Mouse (Mus musculus): ENCODE results near the gene Foxred2. TPM values are rescaled to one million over a fixed set of nuclear protein-coding genes. Genes with fewer than 3 reads are reported as not detected.

The Foxred2 gene
- polyA plus RNA-seq, 2 experiments: 5.6 to 9.6 TPM

GRCm38 (mm10) chr15:77919441-77919840 is 37.1 kb downstream of the Foxred2 start:
- Histone ChIP-seq H3K9me3 (ENCODE audit: control insufficient read depth, low read length) (no peaks in the 10 kb centered on the region), H3K9ac (ENCODE audit: low read depth, low read length, severe bottlenecking) (no peak overlapping the region), H3K27me3 (ENCODE audit: control insufficient read depth, insufficient read depth, low read length) (no peaks in the 10 kb centered on the region), H3K36me3 (ENCODE audit: control insufficient read depth, insufficient read depth, low read length) (peaks cover 88% of the 10 kb centered on the region), H3K4me2 (replicated peaks; ENCODE audit: low read depth, low read length, severe bottlenecking) (no peak overlapping the region), H3K4me1 (ENCODE audit: control insufficient read depth, insufficient read depth, low read length) (no peaks in the 10 kb centered on the region), H3K27ac (replicated peaks; ENCODE audit: low read depth, low read length) (no peak overlapping the region), H3K4me3 (replicated peaks; ENCODE audit: low read length) (no peak overlapping the region)
- WGBS: 94% methylated on average over 10 of the region's 12 CpGs
- DNase-seq (ENCODE audit: low spot score) (no peak), ATAC-seq (ENCODE audit: low FRiP score, low read depth) (no peak)
- no peak for TF ChIP-seq POLR2A (IDR thresholded peaks at IDR 0.05; ENCODE audit: borderline replicate concordance, extremely low read depth, insufficient read depth, insufficient read length)

GRCm38 (mm10) chr15:77916851-77917544 is 39.5 kb downstream of the Foxred2 start:
- WGBS: 41% methylated on average over 8 of the region's 8 CpGs
- 0 out of 2 replicates have a peak, but pooled peaks have one; percentile 13 for ATAC-seq (ENCODE audit: low FRiP score, low read depth)
- Histone ChIP-seq H3K9ac (ENCODE audit: low read depth, low read length, severe bottlenecking) (no peak overlapping the region), H3K4me1 (ENCODE audit: control insufficient read depth, insufficient read depth, low read length) (no peaks in the 10 kb centered on the region), H3K4me2 (replicated peaks; ENCODE audit: low read depth, low read length, severe bottlenecking) (no peak overlapping the region), H3K4me3 (replicated peaks; ENCODE audit: low read length) (no peak overlapping the region), H3K9me3 (ENCODE audit: control insufficient read depth, low read length) (no peaks in the 10 kb centered on the region), H3K27ac (replicated peaks; ENCODE audit: low read depth, low read length) (no peak overlapping the region), H3K36me3 (ENCODE audit: control insufficient read depth, insufficient read depth, low read length) (peaks cover 70% of the 10 kb centered on the region), H3K27me3 (ENCODE audit: control insufficient read depth, insufficient read depth, low read length) (no peaks in the 10 kb centered on the region)
- DNase-seq (ENCODE audit: low spot score): peak; percentile 89
- no peak for TF ChIP-seq POLR2A (IDR thresholded peaks at IDR 0.05; ENCODE audit: borderline replicate concordance, extremely low read depth, insufficient read depth, insufficient read length)

- H3K9me3 ChIP-seq (ENCODE audit: control insufficient read depth, low read length): no peaks in the 10 kb centered on the region
- H3K4me1 ChIP-seq (ENCODE audit: control insufficient read depth, insufficient read depth, low read length): no peaks in the 10 kb centered on the region
- H3K4me3 ChIP-seq (replicated peaks; ENCODE audit: low read length): no peak overlapping the region
- no peak for DNase-seq (ENCODE audit: low spot score)
- H3K27me3 ChIP-seq (ENCODE audit: control insufficient read depth, insufficient read depth, low read length): no peaks in the 10 kb centered on the region
- 87% methylated on average over 4 of the region's 4 CpGs for WGBS
- no peak for TF ChIP-seq POLR2A (IDR thresholded peaks at IDR 0.05; ENCODE audit: borderline replicate concordance, extremely low read depth, insufficient read depth, insufficient read length)
- peaks cover 54% of the 10 kb centered on the region for H3K36me3 ChIP-seq (ENCODE audit: control insufficient read depth, insufficient read depth, low read length)
- H3K27ac ChIP-seq (replicated peaks; ENCODE audit: low read depth, low read length): no peak overlapping the region
- no peak for ATAC-seq (ENCODE audit: low FRiP score, low read depth)
- no peak overlapping the region for H3K9ac ChIP-seq (ENCODE audit: low read depth, low read length, severe bottlenecking)
- H3K4me2 ChIP-seq (replicated peaks; ENCODE audit: low read depth, low read length, severe bottlenecking): no peak overlapping the region
Measured at GRCm38 (mm10) chr15:77915287-77915686, 41.2 kb downstream of the Foxred2 start.

GRCm38 (mm10) chr15:77914507-77914906 is 42.0 kb downstream of the Foxred2 start:
- H3K27ac ChIP-seq (replicated peaks; ENCODE audit: low read depth, low read length): no peak overlapping the region
- ATAC-seq (ENCODE audit: low FRiP score, low read depth) (no peak), DNase-seq (ENCODE audit: low spot score) (no peak)
- no peaks in the 10 kb centered on the region for H3K27me3 ChIP-seq (ENCODE audit: control insufficient read depth, insufficient read depth, low read length)
- WGBS: 93% methylated on average over 3 of the region's 3 CpGs
- H3K36me3 ChIP-seq (ENCODE audit: control insufficient read depth, insufficient read depth, low read length): peaks cover 47% of the 10 kb centered on the region
- H3K9ac ChIP-seq (ENCODE audit: low read depth, low read length, severe bottlenecking): no peak overlapping the region
- no peaks in the 10 kb centered on the region for H3K9me3 ChIP-seq (ENCODE audit: control insufficient read depth, low read length)
- TF ChIP-seq POLR2A (IDR thresholded peaks at IDR 0.05; ENCODE audit: borderline replicate concordance, extremely low read depth, insufficient read depth, insufficient read length): no peak
- no peaks in the 10 kb centered on the region for H3K4me1 ChIP-seq (ENCODE audit: control insufficient read depth, insufficient read depth, low read length)
- no peak overlapping the region for H3K4me3 ChIP-seq (replicated peaks; ENCODE audit: low read length)
- H3K4me2 ChIP-seq (replicated peaks; ENCODE audit: low read depth, low read length, severe bottlenecking): no peak overlapping the region

GRCm38 (mm10) chr15:77913054-77913453 is 43.5 kb downstream of the Foxred2 start:
- WGBS: 84% methylated on average over 8 of the region's 8 CpGs
- H3K4me3 ChIP-seq (replicated peaks; ENCODE audit: low read length): no peak overlapping the region
- no peaks in the 10 kb centered on the region for H3K27me3 ChIP-seq (ENCODE audit: control insufficient read depth, insufficient read depth, low read length)
- DNase-seq (ENCODE audit: low spot score) (no peak), ATAC-seq (ENCODE audit: low FRiP score, low read depth) (no peak)
- H3K27ac ChIP-seq (replicated peaks; ENCODE audit: low read depth, low read length): no peak overlapping the region
- peaks cover 35% of the 10 kb centered on the region for H3K36me3 ChIP-seq (ENCODE audit: control insufficient read depth, insufficient read depth, low read length)
- H3K9me3 ChIP-seq (ENCODE audit: control insufficient read depth, low read length): no peaks in the 10 kb centered on the region
- no peak overlapping the region for H3K9ac ChIP-seq (ENCODE audit: low read depth, low read length, severe bottlenecking)
- peaks cover 3% of the 10 kb centered on the region for H3K4me1 ChIP-seq (ENCODE audit: control insufficient read depth, insufficient read depth, low read length)
- no peak overlapping the region for H3K4me2 ChIP-seq (replicated peaks; ENCODE audit: low read depth, low read length, severe bottlenecking)
- TF ChIP-seq POLR2A (IDR thresholded peaks at IDR 0.05; ENCODE audit: borderline replicate concordance, extremely low read depth, insufficient read depth, insufficient read length): no peak
